Mouse (Mus musculus) midbrain, embryonic 12.5 days (tissue): ENCODE measurements around the gene Nhp2. TPM values are rescaled to one million over a fixed set of nuclear protein-coding genes. Genes with fewer than 3 reads are reported as not detected.

Source experiments
- ATAC-seq: fragments of 200-750 bp; cut with Nextera tagmentation; 2 replicates; pipeline ENCODE4 v1.8.0; 2017; ENCODE audit warnings: low read depth, moderate TSS enrichment, moderate library complexity; ENCODE audit not compliant: low FRiP score
- H3K27ac ChIP-seq: fragments of 300-500 bp; sonication (generic); replicated peaks from 2 replicates; pipeline ENCODE4 v1.5.1; 2016; ENCODE audit warnings: mild to moderate bottlenecking
- H3K27me3 ChIP-seq: fragments of 300-500 bp; sonication (generic); 2 replicates; pipeline ENCODE4 v1.6.1; 2016; ENCODE audit warnings: mild to moderate bottlenecking
- H3K36me3 ChIP-seq: fragments of 300-500 bp; sonication (generic); 2 replicates; pipeline ENCODE4 v1.6.1; 2016
- H3K4me1 ChIP-seq: fragments of 300-500 bp; sonication (generic); 2 replicates; pipeline ENCODE4 v1.6.1; 2016
- H3K4me2 ChIP-seq: fragments of 300-500 bp; sonication (generic); replicated peaks from 2 replicates; pipeline ENCODE4 v1.6.1; 2016; ENCODE audit warnings: mild to moderate bottlenecking, moderate library complexity
- H3K4me3 ChIP-seq: fragments of 300-500 bp; sonication (generic); 2 replicates; pipeline ENCODE4 v1.5.1; 2016; ENCODE audit warnings: mild to moderate bottlenecking
- H3K9ac ChIP-seq: fragments of 300-500 bp; sonication (generic); replicated peaks from 2 replicates; pipeline ENCODE4 v1.6.1; 2016; ENCODE audit warnings: mild to moderate bottlenecking, moderate library complexity
- H3K9me3 ChIP-seq: fragments of 300-500 bp; sonication (generic); 2 replicates; pipeline ENCODE4 v1.6.1; 2016; ENCODE audit warnings: mild to moderate bottlenecking
- WGBS: fragments of 180-500 bp; shearing (Covaris S2); methylation state at CpG from one replicate; pipeline ENCODE4 v1.1.7; 2016; 5-methylcytosine and 5-hydroxymethylcytosine counted together
- polyA plus RNA-seq: library from polyadenylated mRNA; unstranded; fragments of >200 nt; fragmentation: Nextera tagmentation; extraction: Ambion mirVana; gene quantifications from 2 replicates; pipeline ENCODE4 v1.2.1, GENCODE M21; 2016

Gene Nhp2
- polyA plus RNA-seq, 1 experiment from 2014 or later: 128 TPM

DNA sequence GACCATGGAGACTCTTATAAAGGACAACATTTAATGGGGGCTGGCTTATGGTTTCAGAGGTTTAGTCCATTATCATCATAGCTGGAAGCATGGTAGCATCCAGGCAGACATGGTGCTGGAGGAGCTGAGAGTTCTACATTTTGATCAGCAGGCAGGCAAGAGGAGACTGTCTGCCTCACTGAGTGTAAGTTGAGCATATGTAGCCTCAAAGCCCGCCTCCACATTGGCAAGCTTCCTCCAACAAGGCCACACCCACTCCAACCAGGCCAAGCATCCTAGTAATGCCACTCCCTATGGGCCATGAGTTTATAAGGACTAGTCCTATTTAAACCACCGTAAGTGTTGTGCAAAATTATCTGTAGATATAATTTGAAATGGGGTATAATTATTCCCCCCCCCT lies 51.8 kb downstream of the Nhp2 start:
- H3K4me1 ChIP-seq: no peaks in the 10 kb centered on the region
- H3K4me3 ChIP-seq: no peak overlapping the region
- no peaks in the 10 kb centered on the region for H3K9me3 ChIP-seq
- ATAC-seq: no peak
- H3K27ac ChIP-seq: no peak overlapping the region
- H3K4me2 ChIP-seq: no peak overlapping the region
- H3K9ac ChIP-seq: no peak overlapping the region
- WGBS: 77% methylated on average over 2 of the region's 2 CpGs
- no peaks in the 10 kb centered on the region for H3K36me3 ChIP-seq
- H3K27me3 ChIP-seq: no peaks in the 10 kb centered on the region

GRCm38 (mm10) chr11:51673291-51673690 lies 53.8 kb downstream of the Nhp2 start:
- 86% methylated on average over 9 of the region's 9 CpGs for WGBS
- Histone ChIP-seq H3K4me2 (no peak overlapping the region), H3K9me3 (no peaks in the 10 kb centered on the region), H3K4me1 (no peaks in the 10 kb centered on the region), H3K4me3 (no peak overlapping the region), H3K27ac (no peak overlapping the region), H3K9ac (no peak overlapping the region), H3K27me3 (no peaks in the 10 kb centered on the region), H3K36me3 (no peaks in the 10 kb centered on the region)
- ATAC-seq: no peak

Other genes starting within 250 kb of the Nhp2 start
- gene Phykpl, start 35.0 kb upstream of the Nhp2 start, polyA plus RNA-seq: 16.5 and 17.7 TPM in 2 replicates
- 771 and 878 TPM in 2 replicates for gene Hnrnpab, start 12.9 kb upstream of the Nhp2 start, polyA plus RNA-seq
- gene Rmnd5b, start 16.2 kb downstream of the Nhp2 start, polyA plus RNA-seq: 44.3 and 46.8 TPM in 2 replicates
- gene N4bp3, start 31.1 kb downstream of the Nhp2 start, polyA plus RNA-seq: 10.7 and 11.8 TPM in 2 replicates
- gene D930048N14Rik, start 31.2 kb downstream of the Nhp2 start, polyA plus RNA-seq: 0.51 TPM in 2 replicates
- gene 0610009B22Rik, start 69.1 kb downstream of the Nhp2 start, polyA plus RNA-seq: 103 and 105 TPM in 2 replicates
- gene Sec24a, start 143.9 kb downstream of the Nhp2 start, polyA plus RNA-seq: 15.8 TPM in 2 replicates
- 125 and 129 TPM in 2 replicates for gene Sar1b, start 144.0 kb downstream of the Nhp2 start, polyA plus RNA-seq
- gene Jade2, start 237.9 kb downstream of the Nhp2 start, polyA plus RNA-seq: 0.43 and 0.48 TPM in 2 replicates